Mouse (Mus musculus): Measurements from ENCODE around the gene Gm5941. TPM values are rescaled to one million over a fixed set of nuclear protein-coding genes. Genes with fewer than 3 reads are reported as not detected.

The Gm5941 gene
- total RNA-seq (2023) = not detected in 4 replicates

GRCm38 (mm10) chrX:92489649-92490048 lies at the start of gene Gm5941:
Gm5941 (plus strand) TSS chrX:92489949.

Other genes with a start within 250 kb of the Gm5941 start
- gene Mageb18, start 109.6 kb downstream of the Gm5941 start, total RNA-seq (2023) = not detected in 4 replicates